Mouse (Mus musculus) testis, adult 2 months (tissue): ENCODE data around the gene Rfesd.

Source experiments
- CTCF ChIP-seq: fragments of 200-500 bp; IDR thresholded peaks from 2 replicates; pipeline ENCODE4 v1.5.1; 2012; ENCODE audit warnings: low read depth, mild to moderate bottlenecking, inconsistent platforms, low read length, moderate library complexity; ENCODE audit not compliant: control insufficient read depth, insufficient read depth, insufficient replicate concordance
- POLR2A ChIP-seq: fragments of 200-500 bp; IDR thresholded peaks from 2 replicates; pipeline ENCODE4 v1.6.1; 2012; ENCODE audit warnings: low read depth, mild to moderate bottlenecking, inconsistent platforms, low read length, moderate library complexity; ENCODE audit not compliant: control insufficient read depth

GRCm38 (mm10) chr13:76062126-76062525 is 43.6 kb upstream of the Rfesd start:
- TF ChIP-seq CTCF (no peak), POLR2A (no peak)
